Mouse (Mus musculus) limb, embryonic 11.5 days (tissue): ENCODE data around the gene B4galnt3. TPM values are rescaled to one million over a fixed set of nuclear protein-coding genes. Genes with fewer than 3 reads are reported as not detected.

Experiments
- ATAC-seq: fragments of 200-750 bp; cut with Nextera tagmentation; 2 replicates; pipeline ENCODE4 v1.8.0; 2017; ENCODE audit warnings: low read depth; ENCODE audit not compliant: insufficient number of reproducible peaks, low FRiP score, low TSS enrichment
- DNase-seq: peaks from one replicate; pipeline ENCODE4 v3.0.0-alpha.2; 2015; ENCODE audit warnings: low spot score
- H3K27ac ChIP-seq: fragments of 300-500 bp; sonication (generic); replicated peaks from 2 replicates; pipeline ENCODE4 v1.5.1; 2014; ENCODE audit warnings: low read depth, mild to moderate bottlenecking, low read length
- H3K27me3 ChIP-seq: fragments of 300-500 bp; sonication (generic); 2 replicates; pipeline ENCODE4 v1.6.1; 2014; ENCODE audit warnings: mild to moderate bottlenecking, low read length, mixed read lengths; ENCODE audit not compliant: control insufficient read depth, insufficient read depth
- H3K36me3 ChIP-seq: fragments of 300-500 bp; sonication (generic); 2 replicates; pipeline ENCODE4 v1.6.1; 2014; ENCODE audit warnings: mild to moderate bottlenecking, low read length, moderate library complexity, mixed read lengths; ENCODE audit not compliant: control insufficient read depth, insufficient read depth
- H3K4me1 ChIP-seq: fragments of 300-500 bp; sonication (generic); 2 replicates; pipeline ENCODE4 v1.6.1; 2014; ENCODE audit warnings: low read length, mixed read lengths; ENCODE audit not compliant: control insufficient read depth, insufficient read depth
- H3K4me2 ChIP-seq: fragments of 300-500 bp; sonication (generic); 2 replicates; pipeline ENCODE4 v1.6.1; 2014; ENCODE audit warnings: low read depth, mild to moderate bottlenecking, moderate library complexity; ENCODE audit not compliant: severe bottlenecking
- H3K4me3 ChIP-seq: fragments of 300-500 bp; sonication (generic); 2 replicates; pipeline ENCODE4 v1.5.1; 2014; ENCODE audit warnings: low read depth, low read length
- H3K9ac ChIP-seq: fragments of 300-500 bp; sonication (generic); 2 replicates; pipeline ENCODE4 v1.6.1; 2014; ENCODE audit warnings: mild to moderate bottlenecking, low read length
- H3K9me3 ChIP-seq: fragments of 300-500 bp; sonication (generic); 2 replicates; pipeline ENCODE4 v1.6.1; 2016; ENCODE audit warnings: low read length; ENCODE audit not compliant: control insufficient read depth
- WGBS: fragments of 180-500 bp; shearing (Covaris S2); extraction: QIAGEN DNeasy Blood & Tissue Kit; methylation state at CpG from one replicate; pipeline ENCODE4 v1.1.7; 2014; 5-methylcytosine and 5-hydroxymethylcytosine counted together
- polyA plus RNA-seq: library from polyadenylated mRNA; unstranded; fragments of >200 nt; fragmentation: Nextera tagmentation; extraction: Ambion mirVana; gene quantifications from 2 replicates; pipeline ENCODE4 v1.2.1, GENCODE M21; 2014

B4galnt3 gene
- polyA plus RNA-seq, 1 experiment from 2014 or later: 0.19 TPM

DNA sequence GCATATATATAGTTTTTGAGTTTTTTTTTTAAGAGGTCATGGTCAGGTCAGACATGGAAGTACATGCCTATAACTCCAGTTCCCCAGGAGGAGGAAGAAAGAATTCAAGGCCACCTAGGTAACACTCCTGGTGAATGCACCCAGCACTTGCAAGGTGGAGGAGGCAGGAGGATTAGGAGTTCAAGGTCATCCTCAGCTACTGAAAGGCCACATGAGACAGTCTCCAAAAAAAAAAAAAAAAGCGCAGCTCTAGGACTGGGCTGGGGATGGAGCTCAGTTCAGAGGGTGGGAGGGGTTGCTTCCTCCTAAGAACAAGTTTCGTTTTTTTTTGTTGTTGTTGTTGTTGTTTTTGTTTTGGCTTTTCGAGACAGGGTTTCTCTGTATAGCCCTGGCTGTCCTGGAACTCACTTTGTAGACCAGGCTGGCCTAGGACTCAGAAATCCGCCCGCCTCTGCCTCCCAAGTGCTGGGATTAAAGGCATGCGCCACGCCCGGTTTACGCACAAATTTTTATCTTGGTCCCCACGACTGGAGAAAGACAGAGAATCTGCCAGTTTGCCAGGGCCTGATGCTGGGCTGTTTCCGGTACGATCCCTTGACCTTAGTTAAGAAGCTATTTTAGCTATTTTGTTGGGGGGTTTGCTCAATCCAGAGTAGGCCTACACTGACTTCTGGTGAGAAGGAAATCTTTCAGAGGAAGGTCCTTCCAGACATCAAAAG lies 109.2 kb downstream of the B4galnt3 start:
- H3K27me3 ChIP-seq: no peaks in the 10 kb centered on the region
- H3K4me2 ChIP-seq: no peak overlapping the region
- ATAC-seq (no peak), DNase-seq (no peak)
- no peaks in the 10 kb centered on the region for H3K9me3 ChIP-seq
- WGBS: 90% methylated on average over 12 of the region's 12 CpGs
- peaks cover 7% of the 10 kb centered on the region; the same call in 1 of the 2 replicates for H3K4me1 ChIP-seq
- H3K4me3 ChIP-seq: no peak overlapping the region
- H3K9ac ChIP-seq: no peak overlapping the region
- H3K36me3 ChIP-seq: no peaks in the 10 kb centered on the region
- H3K27ac ChIP-seq: no peak overlapping the region

- DNase-seq: no peak
- 88% methylated on average over 4 of the region's 4 CpGs for WGBS
These were observed 110.6 kb downstream of the B4galnt3 start for GRCm38 (mm10) chr6:120183771-120184170.

DNA sequence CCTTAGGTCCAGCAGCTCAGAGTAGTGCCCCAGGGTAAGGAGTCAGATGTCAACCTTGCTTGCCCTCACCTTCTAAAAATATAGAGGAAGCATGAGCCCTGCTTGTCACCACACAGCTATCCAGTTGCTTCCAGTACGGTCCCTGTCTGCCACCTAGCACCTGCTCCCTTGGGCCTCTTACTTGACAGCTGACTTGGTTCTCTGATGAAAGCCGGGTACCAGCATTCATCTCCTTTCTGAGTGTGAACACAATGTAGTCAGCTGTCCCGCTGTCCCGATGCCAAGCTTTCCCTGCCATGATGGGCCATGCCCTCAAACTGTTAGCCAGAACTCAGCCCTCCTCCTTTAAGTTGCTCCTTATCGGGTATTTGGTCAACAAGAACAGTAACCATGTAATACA lies 112.2 kb downstream of the B4galnt3 start:
- H3K4me3 ChIP-seq: no peak overlapping the region
- no peak overlapping the region for H3K4me2 ChIP-seq
- H3K27me3 ChIP-seq: no peaks in the 10 kb centered on the region
- ATAC-seq (no peak), DNase-seq (no peak)
- no peaks in the 10 kb centered on the region for H3K9me3 ChIP-seq
- 90% methylated on average over 5 of the region's 5 CpGs for WGBS
- H3K4me1 ChIP-seq: no peaks in the 10 kb centered on the region
- H3K9ac ChIP-seq: no peak overlapping the region
- no peak overlapping the region for H3K27ac ChIP-seq
- H3K36me3 ChIP-seq: no peaks in the 10 kb centered on the region

More at GRCm38 (mm10) chr6:120183771-120184170, 110.6 kb downstream of the B4galnt3 start:
- Histone ChIP-seq H3K9ac (no peak overlapping the region), H3K36me3 (no peaks in the 10 kb centered on the region), H3K27ac (no peak overlapping the region), H3K4me1 (peaks cover 7% of the 10 kb centered on the region; the same call in 1 of the 2 replicates), H3K27me3 (no peaks in the 10 kb centered on the region), H3K9me3 (no peaks in the 10 kb centered on the region), H3K4me3 (no peak overlapping the region), H3K4me2 (no peak overlapping the region)
- ATAC-seq: no peak

- Histone ChIP-seq H3K36me3 (no peaks in the 10 kb centered on the region), H3K27ac (no peak overlapping the region), H3K27me3 (no peaks in the 10 kb centered on the region), H3K4me1 (no peaks in the 10 kb centered on the region), H3K9me3 (no peaks in the 10 kb centered on the region), H3K4me2 (no peak overlapping the region), H3K4me3 (no peak overlapping the region), H3K9ac (no peak overlapping the region)
- 63% methylated on average over 4 of the region's 4 CpGs for WGBS
- DNase-seq (no peak), ATAC-seq (no peak)
These were observed 113.9 kb downstream of the B4galnt3 start for GRCm38 (mm10) chr6:120180492-120180891.

DNA sequence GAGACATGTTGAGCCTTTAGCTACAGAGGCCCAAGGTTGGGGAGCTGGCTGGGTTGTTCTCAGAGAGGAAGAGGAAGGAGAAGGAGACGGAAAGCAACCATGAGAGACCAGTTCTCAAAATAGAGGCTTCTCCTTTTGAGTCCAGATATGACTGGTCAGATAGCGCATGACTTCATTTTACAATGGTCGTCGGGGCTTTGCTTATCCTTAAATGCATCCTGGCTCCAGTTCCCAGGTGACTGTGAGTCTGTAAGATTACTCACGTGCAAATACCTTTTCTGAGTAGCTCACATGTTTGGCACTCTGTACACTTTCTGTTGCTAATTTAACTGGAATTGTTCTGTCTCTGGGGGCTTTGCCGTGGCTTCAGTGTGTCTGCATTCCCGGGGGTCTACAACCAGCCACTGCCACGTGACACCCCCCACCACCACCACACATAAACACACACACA lies 114.6 kb downstream of the B4galnt3 start:
- ATAC-seq (no peak), DNase-seq (no peak)
- Histone ChIP-seq H3K27me3 (no peaks in the 10 kb centered on the region), H3K4me3 (no peak overlapping the region), H3K4me1 (no peaks in the 10 kb centered on the region), H3K36me3 (no peaks in the 10 kb centered on the region), H3K4me2 (no peak overlapping the region), H3K27ac (no peak overlapping the region), H3K9ac (no peak overlapping the region), H3K9me3 (no peaks in the 10 kb centered on the region)
- WGBS: 78% methylated on average over 8 of the region's 8 CpGs

DNA sequence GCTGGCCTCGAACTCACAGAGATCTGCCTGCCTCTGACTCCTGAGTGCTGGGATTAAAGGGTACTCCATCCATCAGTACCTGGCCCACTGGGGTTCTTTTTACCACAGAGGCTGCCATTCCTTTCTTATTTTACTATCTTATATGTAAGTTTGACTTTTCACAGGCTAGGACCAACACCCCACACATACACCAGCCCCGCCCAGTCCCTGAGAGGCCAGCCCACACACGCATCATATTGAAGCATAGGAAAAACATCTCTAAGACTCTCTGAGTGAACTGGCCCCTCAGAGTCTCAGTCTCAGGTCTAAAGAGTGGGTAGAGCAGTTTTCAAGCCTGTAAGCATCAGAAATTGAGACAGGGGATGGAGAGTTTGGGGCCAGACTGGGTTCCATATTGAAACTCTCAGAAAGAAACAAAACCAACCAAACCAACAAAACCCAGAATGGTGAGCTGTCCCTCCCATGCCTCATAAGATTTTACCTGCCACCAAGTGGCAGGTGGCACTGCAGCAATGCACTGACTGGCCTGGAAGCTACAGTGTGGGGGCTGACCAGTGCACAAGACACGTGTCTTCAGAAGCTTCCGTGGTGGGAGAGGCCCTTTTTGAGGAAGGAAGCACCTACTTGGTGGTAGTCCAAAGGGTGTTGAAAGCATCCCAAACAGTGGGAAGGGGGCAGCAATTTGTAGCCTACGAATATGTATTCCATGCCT lies 115.2 kb downstream of the B4galnt3 start:
- H3K27ac ChIP-seq: no peak overlapping the region
- WGBS: 91% methylated on average over 6 of the region's 6 CpGs
- no peak for ATAC-seq

DNA sequence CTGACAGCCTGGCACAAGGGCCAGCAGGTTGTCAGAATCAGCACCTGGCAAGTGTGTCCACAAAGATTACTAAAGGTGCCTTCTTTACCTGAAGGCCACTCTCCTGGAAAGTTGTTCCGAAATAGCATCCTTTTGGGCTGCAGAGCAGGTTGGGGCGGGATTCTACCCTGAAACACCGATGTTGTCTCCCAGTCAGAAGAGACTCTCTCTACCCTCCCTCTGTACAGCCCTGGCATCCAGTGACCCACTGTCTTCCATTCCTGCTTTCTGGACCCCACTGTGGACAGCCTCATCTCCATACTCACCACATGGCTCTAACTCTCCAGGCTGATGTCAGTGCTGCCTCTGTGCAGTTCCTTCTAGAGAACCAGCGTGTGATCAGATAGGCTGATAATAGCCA lies 118.7 kb downstream of the B4galnt3 start:
- Histone ChIP-seq H3K9ac (no peak overlapping the region), H3K36me3 (no peaks in the 10 kb centered on the region), H3K4me1 (no peaks in the 10 kb centered on the region), H3K4me2 (no peak overlapping the region), H3K9me3 (no peaks in the 10 kb centered on the region), H3K27ac (no peak overlapping the region), H3K27me3 (no peaks in the 10 kb centered on the region), H3K4me3 (no peak overlapping the region)
- ATAC-seq: no peak
- DNase-seq: no peak
- WGBS: 98% methylated on average over 4 of the region's 4 CpGs

More for the DNA sequence above, 115.2 kb downstream of the B4galnt3 start:
- Histone ChIP-seq H3K4me2 (no peak overlapping the region), H3K4me1 (no peaks in the 10 kb centered on the region), H3K9ac (no peak overlapping the region), H3K9me3 (no peaks in the 10 kb centered on the region), H3K27me3 (no peaks in the 10 kb centered on the region), H3K36me3 (no peaks in the 10 kb centered on the region), H3K4me3 (no peak overlapping the region)
- DNase-seq: no peak

GRCm38 (mm10) chr6:120174602-120175115 lies 119.7 kb downstream of the B4galnt3 start:
- Histone ChIP-seq H3K4me3 (no peak overlapping the region), H3K27me3 (no peaks in the 10 kb centered on the region), H3K4me2 (no peak overlapping the region), H3K9me3 (no peaks in the 10 kb centered on the region), H3K4me1 (no peaks in the 10 kb centered on the region), H3K27ac (no peak overlapping the region; the same call in 1 of the 2 replicates), H3K36me3 (no peaks in the 10 kb centered on the region), H3K9ac (no peak overlapping the region)
- WGBS: 73% methylated on average over 7 of the region's 7 CpGs
- no peak for ATAC-seq
- no peak for DNase-seq
